Mouse (Mus musculus) right cerebral cortex, postnatal 10 days (tissue): ENCODE measurements around the gene Arhgap6.
A peak's percentile ranks its signal among the peaks of the same experiment; 100 is the strongest.

Source experiments
- DNase-seq, 2 experiments: peaks; one replicate each; pipeline ENCODE4 v3.0.0; 2021; ENCODE audit warnings: low spot score in 2 of 2

Arhgap6 gene

GRCm38 (mm10) chrX:169112662-169113061 is 317.8 kb downstream of the Arhgap6 start:
- DNase-seq: no peak

- DNase-seq: no peak
These were observed 328.3 kb downstream of the Arhgap6 start for GRCm38 (mm10) chrX:169123115-169123772.

- no peak for DNase-seq
These were observed 328.9 kb downstream of the Arhgap6 start for GRCm38 (mm10) chrX:169123773-169124151.

- no peak for DNase-seq
These were observed 344.9 kb downstream of the Arhgap6 start for GRCm38 (mm10) chrX:169139758-169140157.

- no peak for DNase-seq
These were observed 345.6 kb downstream of the Arhgap6 start for GRCm38 (mm10) chrX:169140467-169140866.

GRCm38 (mm10) chrX:169153805-169154204 is 358.9 kb downstream of the Arhgap6 start:
- DNase-seq: no peak

- DNase-seq: no peak
These were observed 363.5 kb downstream of the Arhgap6 start for GRCm38 (mm10) chrX:169158385-169158784.

GRCm38 (mm10) chrX:169170981-169171380 is 376.1 kb downstream of the Arhgap6 start:
- no peak for DNase-seq

GRCm38 (mm10) chrX:169173796-169174195 is 378.9 kb downstream of the Arhgap6 start:
- DNase-seq: no peak

- no peak for DNase-seq
These were observed 383.7 kb downstream of the Arhgap6 start for GRCm38 (mm10) chrX:169178634-169179033.

- DNase-seq: no peak
These were observed 392.2 kb downstream of the Arhgap6 start, which contains the start of gene Amelx for GRCm38 (mm10) chrX:169187100-169187499. Gene Amelx, minus strand, starts transcription at chrX:169187200.

- no peak for DNase-seq
These were observed 415.1 kb downstream of the Arhgap6 start for GRCm38 (mm10) chrX:169210019-169210418.

GRCm38 (mm10) chrX:169220064-169220463 is 425.2 kb downstream of the Arhgap6 start:
- DNase-seq: no peak

GRCm38 (mm10) chrX:169222357-169223062 is 427.6 kb downstream of the Arhgap6 start:
- no peak for DNase-seq

GRCm38 (mm10) chrX:169255915-169256314 is 461.0 kb downstream of the Arhgap6 start:
- no peak for DNase-seq

- DNase-seq: no peak
These were observed 461.8 kb downstream of the Arhgap6 start for GRCm38 (mm10) chrX:169256741-169257140.

- no peak for DNase-seq
These were observed 466.1 kb downstream of the Arhgap6 start for GRCm38 (mm10) chrX:169261034-169261433.

- DNase-seq: no peak
These were observed 467.3 kb downstream of the Arhgap6 start for GRCm38 (mm10) chrX:169262212-169262611.

- no peak for DNase-seq
These were observed 468.7 kb downstream of the Arhgap6 start for GRCm38 (mm10) chrX:169263433-169264172.

GRCm38 (mm10) chrX:169299579-169299978 is 504.7 kb downstream of the Arhgap6 start:
- DNase-seq: peak in 1 of 2 experiments; percentile 36

GRCm38 (mm10) chrX:169302271-169303045 is 507.6 kb downstream of the Arhgap6 start:
- no peak for DNase-seq

GRCm38 (mm10) chrX:169303945-169304344 is 509.0 kb downstream of the Arhgap6 start:
- DNase-seq: peak in 1 of 2 experiments; percentile 24
